Mouse (Mus musculus): ENCODE results near the gene Rorc.

DNA sequence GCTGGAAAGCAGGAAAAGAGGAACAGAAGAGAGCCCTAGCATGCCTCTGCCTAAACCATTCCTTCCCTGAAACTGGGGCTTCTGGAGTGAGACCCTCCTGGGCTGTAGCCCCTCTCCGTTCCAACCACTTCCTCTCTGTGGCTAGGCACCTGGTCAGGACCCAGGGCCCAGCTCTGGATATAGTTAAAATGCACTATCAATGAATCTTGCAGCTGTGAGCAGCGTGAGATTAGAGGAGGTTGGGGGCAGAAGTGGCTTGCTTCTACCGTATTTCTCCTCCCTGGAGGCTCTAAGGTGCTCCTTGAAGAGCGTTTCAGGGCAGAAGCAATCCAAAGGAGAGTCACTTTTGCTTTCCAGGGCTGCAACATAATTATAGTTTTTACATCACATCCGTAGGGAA is 9.7 kb downstream of the Rorc start:
- no peak for TF ChIP-seq MXI1 (IDR thresholded peaks at IDR 0.05; ENCODE audit: low read depth, low read length)
- no peak for TF ChIP-seq JUND (conservative IDR thresholded peaks at IDR 0.05; ENCODE audit: low read depth, low read length)
- no peak for TF ChIP-seq CTCF (conservative IDR thresholded peaks at IDR 0.05 in 1 of 2, IDR thresholded peaks at IDR 0.05 in 1 of 2; ENCODE audit: low read depth in 2 of 2, low read length in 2 of 2)
- TF ChIP-seq E2F4 (IDR thresholded peaks at IDR 0.05; ENCODE audit: insufficient replicate concordance, low read depth, low read length) = no peak
- no peak for TF ChIP-seq ETS1 (conservative IDR thresholded peaks at IDR 0.05; ENCODE audit: low read depth, low read length)
- no peak for TF ChIP-seq TBP (conservative IDR thresholded peaks at IDR 0.05; ENCODE audit: low read depth, low read length)
- no peak for TF ChIP-seq EP300 (IDR thresholded peaks at IDR 0.05; ENCODE audit: low read length)
- TF ChIP-seq TCF12 (IDR thresholded peaks at IDR 0.05; ENCODE audit: low read depth, low read length) = no peak
- TF ChIP-seq MYC (IDR thresholded peaks at IDR 0.05; ENCODE audit: low read depth, low read length) = no peak
- TF ChIP-seq SIN3A (IDR thresholded peaks at IDR 0.05; ENCODE audit: low read length) = no peak
- TF ChIP-seq BHLHE40 (IDR thresholded peaks at IDR 0.05; ENCODE audit: low read depth, low read length) = no peak
